Mouse (Mus musculus): ENCODE data around the gene Samd13.

DNA sequence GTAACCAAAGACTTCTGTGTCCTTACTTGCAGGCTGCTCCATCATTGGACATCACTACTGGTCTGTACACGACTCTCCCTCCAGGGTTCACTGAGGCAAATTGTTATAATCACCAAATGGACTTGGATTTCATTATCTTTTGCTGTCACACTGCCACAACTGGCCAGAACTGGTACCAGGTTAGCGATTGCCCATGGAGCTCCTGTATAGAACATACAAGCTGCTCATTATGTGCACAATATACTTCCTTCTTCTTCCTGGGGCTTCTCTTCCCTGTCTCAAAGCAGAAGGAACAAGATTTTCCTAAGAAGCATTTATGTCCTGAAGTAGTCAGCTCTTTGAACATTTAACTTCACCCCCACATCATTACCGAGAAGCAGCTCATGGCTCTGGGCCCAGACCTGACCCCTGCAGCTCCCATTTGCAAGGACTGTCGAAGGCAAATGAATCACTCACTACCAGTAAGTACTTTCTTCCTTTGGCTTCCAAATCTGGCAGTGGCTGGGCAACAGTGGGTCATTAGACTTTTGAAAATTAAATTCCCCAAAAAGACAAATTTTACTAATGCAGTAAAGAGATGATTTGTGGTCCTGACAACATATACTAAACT is 43.5 kb downstream of the Samd13 start:
- TF ChIP-seq EP300 (IDR thresholded peaks at IDR 0.05; ENCODE audit: low read depth) (no peak), CTCF (IDR thresholded peaks at IDR 0.05; ENCODE audit: low read depth) (no peak)
